Mouse (Mus musculus): ENCODE measurements around the gene Fem1a.
"Not testable (repeated sequence)": the region's sequence is repeated elsewhere in the genome, so short reads cannot be mapped to it uniquely, and the experiment has no call there.

Gene Fem1a

GRCm38 (mm10) chr17:56254695-56255094, 1.9 kb upstream of the Fem1a start:
- no peak for DNase-seq (ENCODE audit: extremely low read depth, insufficient read length, low spot score)

GRCm38 (mm10) chr17:56255429-56255828, 1.2 kb upstream of the Fem1a start:
- no peak for DNase-seq (ENCODE audit: extremely low read depth, insufficient read length, low spot score)

GRCm38 (mm10) chr17:56255863-56256238, 759 bp upstream of the Fem1a start:
- DNase-seq (ENCODE audit: extremely low read depth, insufficient read length, low spot score) = peak; percentile 91

- no peak for DNase-seq (ENCODE audit: extremely low read depth, insufficient read length, low spot score)
These were observed 728 bp downstream of the Fem1a start for GRCm38 (mm10) chr17:56257181-56257894.

GRCm38 (mm10) chr17:56258269-56258668, 1.7 kb downstream of the Fem1a start:
- DNase-seq (ENCODE audit: extremely low read depth, insufficient read length, low spot score) = not testable (repeated sequence)

GRCm38 (mm10) chr17:56258812-56259211, 2.2 kb downstream of the Fem1a start:
- DNase-seq (ENCODE audit: extremely low read depth, insufficient read length, low spot score) = not testable (repeated sequence)

GRCm38 (mm10) chr17:56259301-56260037, 2.9 kb downstream of the Fem1a start:
- DNase-seq (ENCODE audit: extremely low read depth, insufficient read length, low spot score) = no peak

- no peak for DNase-seq (ENCODE audit: extremely low read depth, insufficient read length, low spot score)
These were observed 4.6 kb downstream of the Fem1a start for GRCm38 (mm10) chr17:56261166-56261565.

- DNase-seq (ENCODE audit: extremely low read depth, insufficient read length, low spot score) = no peak
These were observed 6.1 kb downstream of the Fem1a start for GRCm38 (mm10) chr17:56262645-56263094.

- peak; percentile 56 for DNase-seq (ENCODE audit: extremely low read depth, insufficient read length, low spot score)
These were observed 7.4 kb downstream of the Fem1a start for GRCm38 (mm10) chr17:56264020-56264419.

- DNase-seq (ENCODE audit: extremely low read depth, insufficient read length, low spot score) = no peak
These were observed 8.4 kb downstream of the Fem1a start for GRCm38 (mm10) chr17:56265011-56265410.

- peak; percentile 73 for DNase-seq (ENCODE audit: extremely low read depth, insufficient read length, low spot score)
These were observed 9.3 kb downstream of the Fem1a start for GRCm38 (mm10) chr17:56265869-56266268.

GRCm38 (mm10) chr17:56266271-56266670, 9.7 kb downstream of the Fem1a start:
- DNase-seq (ENCODE audit: extremely low read depth, insufficient read length, low spot score) = peak; percentile 71

- no peak for DNase-seq (ENCODE audit: extremely low read depth, insufficient read length, low spot score)
These were observed 12.6 kb downstream of the Fem1a start for GRCm38 (mm10) chr17:56269153-56269630.

- no peak for DNase-seq (ENCODE audit: extremely low read depth, insufficient read length, low spot score)
These were observed 13.1 kb downstream of the Fem1a start for GRCm38 (mm10) chr17:56269741-56270140.

- no peak for DNase-seq (ENCODE audit: extremely low read depth, insufficient read length, low spot score)
These were observed 15.1 kb downstream of the Fem1a start for GRCm38 (mm10) chr17:56271609-56272253.

- no peak for DNase-seq (ENCODE audit: extremely low read depth, insufficient read length, low spot score)
These were observed 16.0 kb downstream of the Fem1a start for GRCm38 (mm10) chr17:56272644-56273043.

- DNase-seq (ENCODE audit: extremely low read depth, insufficient read length, low spot score) = no peak
These were observed 16.9 kb downstream of the Fem1a start for GRCm38 (mm10) chr17:56273482-56273881.

GRCm38 (mm10) chr17:56273986-56274385, 17.4 kb downstream of the Fem1a start:
- DNase-seq (ENCODE audit: extremely low read depth, insufficient read length, low spot score) = no peak

- DNase-seq (ENCODE audit: extremely low read depth, insufficient read length, low spot score) = no peak
These were observed 19.4 kb downstream of the Fem1a start for GRCm38 (mm10) chr17:56275842-56276480.

All from 3134 (cell line).